Mouse (Mus musculus): ENCODE results near the gene Med12l. TPM values are rescaled to one million over a fixed set of nuclear protein-coding genes. Genes with fewer than 3 reads are reported as not detected.
A peak's percentile ranks its signal among the peaks of the same experiment; 100 is the strongest.

The Med12l gene
- polyA plus RNA-seq, 1 experiment from 2014 or later, result 1.9 TPM

- no peaks in the 10 kb centered on the region for H3K9me3 ChIP-seq
- 84% methylated on average over 3 of the region's 3 CpGs for WGBS
- H3K27ac ChIP-seq, result no peak overlapping the region
- no peaks in the 10 kb centered on the region for H3K36me3 ChIP-seq
- no peak overlapping the region for H3K4me2 ChIP-seq
- H3K27me3 ChIP-seq, result no peaks in the 10 kb centered on the region
- H3K4me3 ChIP-seq, result no peak overlapping the region
- ATAC-seq (ENCODE audit: borderline replicate concordance, extremely low read depth, low FRiP score, low TSS enrichment), result no peak
- no peak overlapping the region for H3K9ac ChIP-seq
- no peaks in the 10 kb centered on the region for H3K4me1 ChIP-seq
These were observed 12.0 kb upstream of the Med12l start for GRCm38 (mm10) chr3:58993619-58994018.

DNA sequence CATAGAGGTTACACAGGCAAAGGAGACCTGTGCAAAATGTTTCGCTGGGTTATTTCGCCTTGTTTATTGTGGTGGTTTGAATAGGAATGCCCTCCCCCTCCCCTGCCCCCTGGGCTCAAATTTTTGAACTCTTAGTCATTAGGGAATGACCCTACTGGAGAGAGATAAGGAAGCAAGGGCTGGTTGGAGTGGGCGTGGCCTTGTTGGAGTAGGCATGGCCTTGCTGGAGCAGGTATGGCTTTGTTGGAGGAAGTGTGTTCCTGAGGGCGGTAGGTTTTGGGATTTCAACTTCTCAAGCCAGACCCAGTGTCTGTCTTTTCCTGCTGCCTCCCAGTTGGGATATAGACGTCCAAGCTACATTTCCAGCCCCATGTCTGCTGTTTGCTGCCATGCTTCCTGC, 1.9 kb upstream of the Med12l start:
- 65% methylated on average over 5 of the region's 5 CpGs for WGBS
- H3K36me3 ChIP-seq, result no peaks in the 10 kb centered on the region
- no peaks in the 10 kb centered on the region for H3K9me3 ChIP-seq
- no peak overlapping the region for H3K9ac ChIP-seq
- peaks cover 48% of the 10 kb centered on the region for H3K27me3 ChIP-seq
- no peak overlapping the region for H3K4me3 ChIP-seq
- H3K4me2 ChIP-seq, result no peak overlapping the region
- no peak for ATAC-seq (ENCODE audit: borderline replicate concordance, extremely low read depth, low FRiP score, low TSS enrichment)
- peaks cover 10% of the 10 kb centered on the region for H3K4me1 ChIP-seq
- no peak overlapping the region for H3K27ac ChIP-seq

- peak overlapping the region; percentile 96 for H3K4me2 ChIP-seq
- ATAC-seq (ENCODE audit: borderline replicate concordance, extremely low read depth, low FRiP score, low TSS enrichment), result peak; percentile 64
- H3K36me3 ChIP-seq, result no peaks in the 10 kb centered on the region
- peak overlapping the region; percentile 76 for H3K4me3 ChIP-seq
- peak overlapping the region; percentile 61 for H3K9ac ChIP-seq
- under 1% methylated on average over 69 of the region's 83 CpGs for WGBS
- peaks cover 10% of the 10 kb centered on the region for H3K4me1 ChIP-seq
- H3K27me3 ChIP-seq, result peaks cover 60% of the 10 kb centered on the region
- H3K27ac ChIP-seq, result peak overlapping the region; percentile 91
- H3K9me3 ChIP-seq, result no peaks in the 10 kb centered on the region
These were observed 538 bp downstream of the Med12l start for GRCm38 (mm10) chr3:59005996-59006730.

DNA sequence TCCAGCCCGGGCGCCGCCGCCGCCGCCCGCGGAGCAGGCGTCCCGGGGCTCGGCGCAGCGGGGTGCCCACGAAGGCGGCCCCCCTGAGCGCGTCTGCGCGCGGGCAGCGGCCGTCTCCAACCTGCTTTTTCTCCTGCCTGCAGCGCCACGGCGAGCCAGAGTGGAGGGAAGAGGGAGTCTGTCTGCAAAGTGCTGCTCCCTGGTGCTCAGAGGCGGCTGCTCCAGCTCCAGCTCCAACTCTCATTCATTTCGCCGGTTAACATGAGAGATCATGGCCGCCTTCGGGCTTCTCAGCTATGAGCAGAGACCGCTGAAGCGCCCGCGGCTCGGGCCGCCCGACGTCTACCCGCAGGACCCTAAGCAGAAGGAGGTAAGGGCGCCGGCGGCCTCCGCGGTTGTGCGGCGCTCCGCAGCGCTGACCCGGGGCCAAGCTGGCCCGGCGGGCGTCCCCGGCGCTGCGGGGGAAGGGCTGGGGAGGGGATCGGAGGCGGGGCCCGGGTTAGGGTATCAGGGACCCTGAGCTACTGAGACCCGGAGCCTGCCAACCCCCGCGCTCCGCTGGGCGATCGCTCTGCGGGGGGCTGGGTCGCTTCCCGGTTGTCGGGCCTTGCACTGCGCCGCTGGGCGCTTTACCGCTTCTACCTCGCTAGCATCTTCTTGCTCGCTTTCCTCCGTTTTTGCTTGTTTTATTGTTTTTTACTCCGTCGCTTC, 1.3 kb downstream of the Med12l start:
- Histone ChIP-seq H3K9me3 (no peaks in the 10 kb centered on the region), H3K4me2 (peak overlapping the region; percentile 96), H3K27ac (peak overlapping the region; percentile 91), H3K27me3 (peaks cover 60% of the 10 kb centered on the region), H3K9ac (peak overlapping the region; percentile 61), H3K36me3 (no peaks in the 10 kb centered on the region), H3K4me3 (peak overlapping the region; percentile 76), H3K4me1 (peaks cover 10% of the 10 kb centered on the region)
- peak; percentile 85 for ATAC-seq (ENCODE audit: borderline replicate concordance, extremely low read depth, low FRiP score, low TSS enrichment)
- under 1% methylated on average over 58 of the region's 77 CpGs for WGBS

- ATAC-seq (ENCODE audit: borderline replicate concordance, extremely low read depth, low FRiP score, low TSS enrichment), result no peak
- H3K4me3 ChIP-seq, result no peak overlapping the region
- H3K9me3 ChIP-seq, result no peaks in the 10 kb centered on the region
- no peaks in the 10 kb centered on the region for H3K36me3 ChIP-seq
- H3K4me2 ChIP-seq, result no peak overlapping the region
- H3K27ac ChIP-seq, result no peak overlapping the region
- H3K9ac ChIP-seq, result no peak overlapping the region
- peaks cover 43% of the 10 kb centered on the region for H3K27me3 ChIP-seq
- H3K4me1 ChIP-seq, result peaks cover 3% of the 10 kb centered on the region
- 77% methylated on average over 3 of the region's 3 CpGs for WGBS
These were observed 4.7 kb downstream of the Med12l start for GRCm38 (mm10) chr3:59010276-59010675.

DNA sequence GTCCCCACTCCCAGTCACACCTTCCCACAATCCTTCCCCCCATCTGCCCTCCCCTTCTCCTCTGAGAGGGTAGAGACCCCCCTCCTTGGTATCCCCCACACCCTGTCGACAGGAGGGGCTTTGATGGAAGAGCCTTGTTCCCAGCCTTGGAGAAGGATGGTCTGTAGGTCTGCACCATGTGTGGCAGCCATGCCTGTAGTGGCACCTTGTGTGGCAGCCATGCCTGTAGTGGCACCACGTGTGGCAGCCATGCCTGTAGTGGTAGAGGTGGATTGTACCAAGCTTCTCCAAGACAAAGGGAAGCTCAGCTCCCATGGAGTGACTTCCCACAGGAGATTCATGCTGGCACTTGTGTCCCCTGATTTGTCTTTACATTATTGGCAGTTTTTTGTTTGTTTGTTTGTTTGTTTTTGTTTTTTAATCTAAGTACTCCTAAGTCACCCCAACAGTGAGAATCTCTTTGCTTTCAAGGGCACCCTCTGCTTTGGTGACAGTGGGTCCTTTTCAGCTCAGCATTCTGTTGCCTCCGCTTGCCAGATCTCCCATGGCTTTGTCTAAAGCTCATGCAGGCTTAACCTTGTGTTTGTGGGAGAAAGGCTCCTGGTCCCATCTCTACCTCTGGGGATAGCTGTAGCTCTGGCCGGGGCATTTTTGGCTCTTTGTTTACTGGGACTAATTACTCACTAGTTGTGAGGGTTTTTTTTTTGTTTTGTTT, 10.2 kb downstream of the Med12l start:
- no peak for ATAC-seq (ENCODE audit: borderline replicate concordance, extremely low read depth, low FRiP score, low TSS enrichment)
- Histone ChIP-seq H3K4me2 (no peak overlapping the region), H3K27me3 (no peaks in the 10 kb centered on the region), H3K36me3 (no peaks in the 10 kb centered on the region), H3K27ac (no peak overlapping the region), H3K9ac (no peak overlapping the region), H3K4me1 (no peaks in the 10 kb centered on the region), H3K9me3 (no peaks in the 10 kb centered on the region), H3K4me3 (no peak overlapping the region)
- 63% methylated on average over 4 of the region's 4 CpGs for WGBS

GRCm38 (mm10) chr3:59016501-59016900, 10.9 kb downstream of the Med12l start:
- 81% methylated on average over 9 of the region's 9 CpGs for WGBS
- no peak overlapping the region for H3K27ac ChIP-seq

GRCm38 (mm10) chr3:59021236-59021635, 15.6 kb downstream of the Med12l start:
- H3K4me3 ChIP-seq, result no peak overlapping the region
- no peak overlapping the region for H3K27ac ChIP-seq
- H3K36me3 ChIP-seq, result no peaks in the 10 kb centered on the region
- H3K9ac ChIP-seq, result no peak overlapping the region
- no peaks in the 10 kb centered on the region for H3K27me3 ChIP-seq
- H3K9me3 ChIP-seq, result no peaks in the 10 kb centered on the region
- H3K4me1 ChIP-seq, result no peaks in the 10 kb centered on the region
- 33% methylated on average over 8 of the region's 8 CpGs for WGBS
- no peak for ATAC-seq (ENCODE audit: borderline replicate concordance, extremely low read depth, low FRiP score, low TSS enrichment)
- no peak overlapping the region for H3K4me2 ChIP-seq

More at GRCm38 (mm10) chr3:59016501-59016900, 10.9 kb downstream of the Med12l start:
- Histone ChIP-seq H3K4me2 (no peak overlapping the region), H3K9me3 (no peaks in the 10 kb centered on the region), H3K36me3 (no peaks in the 10 kb centered on the region), H3K4me3 (no peak overlapping the region), H3K27me3 (no peaks in the 10 kb centered on the region), H3K9ac (no peak overlapping the region), H3K4me1 (no peaks in the 10 kb centered on the region)
- ATAC-seq (ENCODE audit: borderline replicate concordance, extremely low read depth, low FRiP score, low TSS enrichment), result no peak

DNA sequence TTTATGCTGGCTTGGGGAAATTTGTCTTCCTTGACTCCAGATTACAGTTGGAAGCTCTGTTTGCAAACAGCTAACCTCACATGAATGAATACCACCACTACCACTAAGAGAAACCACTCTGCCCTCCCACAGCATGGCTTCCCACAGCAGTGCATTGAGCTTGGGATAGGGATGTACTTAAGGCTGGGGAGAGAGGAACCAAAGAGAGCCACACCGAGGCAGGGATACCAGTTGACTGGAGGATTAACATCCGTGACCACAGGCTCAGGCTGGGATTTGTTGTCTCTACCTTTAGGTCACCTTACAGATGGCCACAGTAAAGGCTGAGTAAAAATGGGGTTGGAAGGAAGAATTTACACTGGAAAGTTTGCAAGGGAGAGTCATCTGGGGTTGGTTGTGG, 16.6 kb downstream of the Med12l start:
- Histone ChIP-seq H3K4me3 (no peak overlapping the region), H3K27ac (no peak overlapping the region), H3K27me3 (no peaks in the 10 kb centered on the region), H3K9me3 (no peaks in the 10 kb centered on the region), H3K4me1 (no peaks in the 10 kb centered on the region), H3K9ac (no peak overlapping the region), H3K36me3 (no peaks in the 10 kb centered on the region), H3K4me2 (no peak overlapping the region)
- 61% methylated on average over 2 of the region's 2 CpGs for WGBS
- no peak for ATAC-seq (ENCODE audit: borderline replicate concordance, extremely low read depth, low FRiP score, low TSS enrichment)

DNA sequence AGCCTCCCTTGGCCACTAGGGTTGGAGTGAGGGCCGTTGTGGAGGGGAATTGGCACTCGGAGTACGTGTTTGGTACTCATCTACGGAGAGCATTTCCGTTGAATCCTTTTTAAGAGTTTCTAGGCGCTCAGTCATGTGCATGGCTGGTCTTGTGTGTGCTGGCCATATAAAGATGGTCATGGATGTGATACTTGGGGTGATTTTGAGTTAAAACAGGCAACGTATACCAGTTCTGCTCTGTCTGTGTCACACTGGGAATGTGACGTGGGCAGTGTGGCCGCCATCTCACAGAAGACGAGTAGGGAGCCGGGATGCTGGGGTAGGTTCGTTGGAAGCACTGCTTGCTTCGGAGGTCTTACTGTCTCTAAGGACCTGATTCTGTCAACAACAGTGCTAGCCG, 17.3 kb downstream of the Med12l start:
- no peaks in the 10 kb centered on the region for H3K9me3 ChIP-seq
- H3K36me3 ChIP-seq, result no peaks in the 10 kb centered on the region
- H3K4me3 ChIP-seq, result no peak overlapping the region
- no peak overlapping the region for H3K9ac ChIP-seq
- H3K4me1 ChIP-seq, result no peaks in the 10 kb centered on the region
- no peak for ATAC-seq (ENCODE audit: borderline replicate concordance, extremely low read depth, low FRiP score, low TSS enrichment)
- H3K4me2 ChIP-seq, result no peak overlapping the region
- 93% methylated on average over 14 of the region's 14 CpGs for WGBS
- no peaks in the 10 kb centered on the region for H3K27me3 ChIP-seq
- H3K27ac ChIP-seq, result no peak overlapping the region

DNA sequence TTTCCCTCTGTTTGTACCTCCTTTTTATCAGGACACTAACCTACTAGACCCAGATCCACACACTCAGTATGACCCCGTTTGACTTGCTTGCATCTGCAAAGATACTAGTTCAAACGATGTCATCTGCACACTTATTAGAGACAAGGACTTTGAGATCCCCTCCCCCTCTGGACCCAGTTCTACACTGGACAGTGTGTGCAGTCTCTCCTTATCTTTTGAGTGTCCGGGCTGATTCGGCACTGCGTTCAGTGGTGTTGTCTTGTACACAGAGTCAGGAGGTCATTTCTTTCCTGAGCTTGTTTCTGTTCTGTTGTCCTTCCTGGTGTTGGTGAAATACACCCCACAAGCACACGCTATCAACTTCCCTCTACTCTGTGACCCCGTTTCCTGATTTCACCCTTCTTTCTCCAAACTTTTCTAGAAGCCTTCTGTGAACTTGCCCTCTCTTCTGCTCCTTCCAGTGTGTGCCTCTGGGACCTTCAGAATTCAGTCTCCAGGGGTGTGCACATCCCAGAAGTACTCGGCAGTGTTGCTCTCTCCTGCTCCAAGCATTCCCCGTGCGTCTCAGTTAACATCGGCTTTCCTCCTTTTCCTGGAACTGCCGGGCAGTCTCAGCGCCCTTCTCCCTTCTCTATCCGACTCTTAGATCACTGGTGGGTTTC, 19.0 kb downstream of the Med12l start:
- WGBS, result 35% methylated on average over 14 of the region's 14 CpGs
- no peak overlapping the region for H3K4me2 ChIP-seq
- no peaks in the 10 kb centered on the region for H3K9me3 ChIP-seq
- H3K4me3 ChIP-seq, result no peak overlapping the region
- H3K36me3 ChIP-seq, result no peaks in the 10 kb centered on the region
- H3K27me3 ChIP-seq, result no peaks in the 10 kb centered on the region
- no peak for ATAC-seq (ENCODE audit: borderline replicate concordance, extremely low read depth, low FRiP score, low TSS enrichment)
- H3K27ac ChIP-seq, result no peak overlapping the region
- peaks cover 7% of the 10 kb centered on the region; the same call in 1 of the 2 replicates for H3K4me1 ChIP-seq
- H3K9ac ChIP-seq, result no peak overlapping the region

Data from lung, embryonic 15.5 days (tissue).